Mouse (Mus musculus) gastrocnemius, postnatal 25 days (tissue): Measurements from ENCODE around the gene Clic5. TPM values are rescaled to one million over a fixed set of nuclear protein-coding genes. Genes with fewer than 3 reads are reported as not detected.
"Not testable (repeated sequence)": the region's sequence is repeated elsewhere in the genome, so short reads cannot be mapped to it uniquely, and the experiment has no call there.

ENCODE experiments used
- DNase-seq: peaks from one replicate; pipeline ENCODE4 v3.0.0; 2022
- long read RNA-seq, 2 experiments: library from polyadenylated mRNA; stranded (forward); transcript quantifications; one replicate each; pipeline ENCODE4 v2.0.0; 2021
- total RNA-seq, 2 experiments: library from RNA; stranded (reverse); gene quantifications; 1 replicate in 1 of 2; 2 replicates in 1 of 2; pipeline ENCODE4 v1.2.3; 2021

The Clic5 gene
- total RNA-seq, result 100 to 1,000 TPM; 137 to 153 TPM
- long read RNA-seq, experiment 1, full-length matches to known transcripts, result 34 of 59 reads
- long read RNA-seq, experiment 1, partial matches to known transcripts, result 3 of 59 reads
- long read RNA-seq, experiment 1, other reads (novel, unspliced or antisense), result 22 of 59 reads
- long read RNA-seq, experiment 2, full-length matches to known transcripts, result 76 of 104 reads
- long read RNA-seq, experiment 2, partial matches to known transcripts, result 2 of 104 reads
- long read RNA-seq, experiment 2, other reads (novel, unspliced or antisense), result 26 of 104 reads

GRCm38 (mm10) chr17:44188042-44188768 lies at the start of gene Clic5:
TSS of gene Clic5 (plus strand) at chr17:44188584.
- DNase-seq, result peak; percentile 85

DNA sequence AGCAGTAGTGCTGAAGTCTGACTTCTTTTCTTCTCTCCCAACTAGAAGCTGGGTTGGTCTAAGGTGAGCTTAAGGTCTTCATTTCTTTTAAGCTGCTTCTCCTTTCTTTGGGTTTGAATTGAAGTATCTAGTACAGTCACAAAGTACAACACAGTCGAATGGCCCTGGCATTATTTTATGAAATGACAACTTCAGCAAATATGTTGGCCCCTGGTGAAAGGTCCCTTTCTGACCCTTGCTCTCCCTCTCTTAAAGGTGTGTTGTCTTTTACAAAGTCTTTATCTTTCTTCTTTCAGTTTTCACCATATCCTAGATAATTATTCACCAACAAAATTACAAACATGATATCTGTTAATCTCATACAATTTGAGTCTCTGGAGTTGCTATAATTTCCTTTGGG lies 42.6 kb upstream of the Clic5 start:
- no peak for DNase-seq

DNA sequence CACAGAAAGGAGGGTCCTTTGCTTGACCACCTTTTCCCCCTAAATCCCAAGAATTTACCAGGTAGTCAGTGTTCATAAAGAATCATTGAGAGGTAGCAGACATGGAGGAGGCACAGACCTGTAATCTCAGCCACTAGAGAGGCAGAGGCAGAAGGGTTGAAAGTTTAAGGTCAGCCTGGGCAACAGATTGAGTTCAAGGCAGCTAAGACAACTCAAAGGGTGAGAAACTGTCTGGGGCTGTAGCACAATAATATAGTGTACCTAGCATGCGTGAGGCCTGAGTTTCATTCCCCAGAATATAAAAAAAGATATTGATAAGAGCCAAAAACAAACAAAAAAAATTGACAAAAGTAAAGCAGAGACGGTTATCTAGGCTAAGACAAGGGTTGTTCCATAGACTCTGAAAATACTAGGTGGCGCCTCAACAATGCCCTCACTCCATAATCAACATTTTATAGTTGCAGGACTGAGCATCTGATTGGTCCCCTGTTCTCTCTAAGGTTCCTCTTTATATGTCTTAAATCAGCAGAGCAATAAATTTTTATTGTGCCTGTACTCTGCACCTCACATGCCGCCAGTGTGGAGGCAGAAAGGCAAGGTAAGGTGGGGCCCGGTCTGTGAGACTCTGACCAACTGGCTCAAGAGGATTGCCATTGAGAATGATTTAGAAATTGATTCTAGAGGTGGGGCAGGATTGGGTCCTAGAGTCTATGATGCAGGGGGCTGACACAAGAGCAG lies 40.1 kb upstream of the Clic5 start:
- DNase-seq, result no peak

GRCm38 (mm10) chr17:44151130-44151529 lies 37.3 kb upstream of the Clic5 start:
- DNase-seq, result peak; percentile 23

DNA sequence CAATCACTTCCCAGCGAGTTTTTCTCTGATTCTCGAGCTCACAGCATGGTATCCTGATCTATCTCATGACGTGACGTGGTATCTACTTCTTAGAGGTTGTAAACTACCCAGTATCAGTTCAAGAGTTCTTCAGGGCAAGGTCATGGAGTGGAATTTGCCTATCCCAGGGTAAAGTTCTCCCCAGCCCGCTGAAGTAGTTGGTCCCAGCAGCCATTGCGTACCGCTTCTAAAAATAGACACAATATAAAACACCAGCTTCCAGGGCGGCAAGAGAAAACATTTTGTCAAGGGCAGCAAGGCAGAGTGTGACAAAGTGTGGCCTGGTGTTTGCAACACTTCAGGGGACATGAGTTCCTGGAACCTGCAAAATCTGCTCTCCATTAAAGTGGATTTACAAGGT lies 36.5 kb upstream of the Clic5 start:
- DNase-seq, result no peak

DNA sequence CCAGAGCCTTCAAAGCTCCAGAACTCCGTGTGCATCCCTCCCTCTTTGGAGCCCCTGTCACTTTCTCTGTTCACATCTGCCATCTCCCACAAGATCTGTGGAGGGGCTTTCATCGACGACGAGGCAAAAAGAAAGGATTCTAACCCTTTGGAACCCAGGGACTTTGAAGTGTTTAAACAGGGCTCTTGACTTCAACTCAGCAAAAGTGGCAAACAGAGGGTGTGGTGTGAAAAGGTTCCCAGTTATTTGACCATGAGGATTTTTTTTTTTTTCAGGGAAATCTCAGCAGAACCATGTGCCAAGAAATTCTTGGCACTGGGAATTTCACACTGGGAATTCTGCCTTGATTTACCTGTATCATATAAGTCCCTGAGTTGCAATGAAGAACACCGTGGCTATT lies 34.5 kb upstream of the Clic5 start:
- no peak for DNase-seq

- DNase-seq, result no peak
Measured at GRCm38 (mm10) chr17:44155204-44155603, 33.2 kb upstream of the Clic5 start.

DNA sequence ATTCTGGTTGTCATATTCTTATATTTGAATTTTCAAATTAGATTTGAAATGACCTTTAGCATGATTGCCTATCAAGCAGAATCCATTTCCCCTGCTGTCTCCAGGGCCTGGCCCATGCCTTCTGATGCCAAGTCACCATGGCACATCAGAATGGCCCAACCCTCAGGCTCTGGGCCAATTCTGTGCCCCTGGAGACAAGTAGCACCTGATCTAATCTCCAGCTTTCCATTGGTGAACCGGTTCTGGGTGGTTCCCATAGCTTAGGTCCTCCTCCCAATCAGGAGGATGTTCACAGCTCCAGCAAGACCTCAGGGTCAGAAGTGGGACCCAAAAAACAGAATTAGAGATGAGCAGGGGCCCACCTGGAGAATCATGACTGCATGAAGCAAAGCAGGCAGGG lies 30.2 kb upstream of the Clic5 start:
- no peak for DNase-seq

- no peak for DNase-seq
Measured at GRCm38 (mm10) chr17:44160449-44160848, 27.9 kb upstream of the Clic5 start.

- peak; percentile 24 for DNase-seq
Measured at GRCm38 (mm10) chr17:44162514-44162913, 25.9 kb upstream of the Clic5 start.

GRCm38 (mm10) chr17:44162935-44163334 lies 25.4 kb upstream of the Clic5 start:
- DNase-seq, result no peak

DNA sequence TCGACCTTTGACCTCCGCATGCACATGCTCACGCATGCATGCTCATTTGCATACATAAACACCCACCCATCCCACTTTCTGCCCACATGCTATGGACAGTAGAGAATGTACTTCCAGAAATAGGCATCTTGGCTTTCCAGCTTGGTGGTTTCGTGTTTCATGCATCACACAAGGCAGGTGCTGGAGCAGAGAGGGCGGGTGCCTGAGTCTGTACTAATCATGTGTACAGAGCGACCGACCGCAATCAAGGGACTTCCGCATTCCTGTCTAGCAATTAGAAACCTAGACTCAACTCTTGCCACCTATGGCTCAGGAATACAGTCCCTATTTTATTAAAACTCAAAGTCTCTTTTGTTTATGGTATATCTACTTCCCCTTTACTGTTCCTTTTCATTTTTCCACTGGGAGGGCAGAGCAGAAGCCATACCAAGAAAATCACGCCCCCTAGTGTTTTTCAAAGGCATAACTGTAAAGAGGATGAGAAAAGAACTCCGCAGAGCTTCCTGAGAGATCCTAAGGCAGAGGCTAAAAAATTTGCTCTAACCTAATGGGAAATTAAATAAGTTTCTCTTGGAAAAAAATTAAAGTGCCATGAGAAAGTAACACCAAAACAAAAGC lies 22.5 kb upstream of the Clic5 start:
- no peak for DNase-seq

DNA sequence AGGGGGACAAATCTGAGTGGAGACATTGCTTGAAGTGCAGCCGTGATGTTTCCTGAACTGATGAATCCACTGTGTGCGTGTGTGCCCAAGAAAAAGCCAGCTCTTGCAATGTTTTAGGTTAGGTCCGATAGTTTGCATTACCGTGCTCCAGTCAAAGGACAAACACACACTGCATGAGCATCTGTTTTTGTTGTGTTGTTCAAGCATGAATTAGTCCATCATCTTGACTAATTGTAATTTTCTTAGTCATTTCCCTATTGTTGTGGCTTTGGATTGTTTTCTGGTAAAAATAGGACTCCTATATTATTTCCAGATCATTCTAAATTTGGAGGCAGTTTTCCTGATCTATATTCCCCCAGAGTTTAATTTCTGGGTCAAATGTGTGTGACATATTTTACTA lies 18.7 kb upstream of the Clic5 start:
- no peak for DNase-seq

DNA sequence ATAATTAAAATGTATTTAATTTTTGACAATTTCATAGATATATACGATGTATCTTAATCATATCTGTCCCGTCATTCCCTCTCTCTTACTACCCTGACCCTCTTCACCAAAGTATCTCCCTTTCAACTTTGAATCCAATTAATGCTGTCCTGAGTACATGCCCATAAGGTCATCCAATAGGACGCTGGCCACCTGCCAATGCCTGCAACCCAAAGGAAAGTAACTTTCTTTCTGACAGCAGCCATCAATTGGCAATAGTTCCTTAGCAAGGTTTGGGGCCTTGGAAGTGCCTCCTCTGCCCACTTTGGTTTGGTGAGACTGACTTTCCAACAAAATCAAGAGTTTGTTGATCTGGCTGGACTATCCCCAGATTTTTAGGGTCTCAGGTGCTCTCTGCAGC lies 18.1 kb upstream of the Clic5 start:
- no peak for DNase-seq

- DNase-seq, result no peak
Measured at GRCm38 (mm10) chr17:44171930-44172329, 16.5 kb upstream of the Clic5 start.

DNA sequence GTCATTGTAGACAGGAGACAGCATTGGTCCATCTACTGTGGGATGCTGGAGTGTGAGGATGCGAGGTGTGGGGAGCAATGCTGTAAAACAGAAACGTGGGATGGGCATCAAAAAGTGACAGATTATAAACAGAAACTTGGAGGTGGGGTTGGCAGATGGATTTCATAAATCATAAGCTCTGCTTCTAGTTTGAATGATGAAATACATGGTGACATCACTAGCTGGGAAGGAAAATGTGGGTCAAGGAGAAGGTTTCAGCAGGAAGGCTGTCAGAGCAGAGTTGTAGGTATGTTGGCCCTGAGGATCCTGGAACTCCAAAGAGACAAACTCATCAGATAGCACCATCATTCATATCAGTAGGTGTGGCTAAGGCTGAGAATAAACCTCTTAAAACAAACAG lies 15.0 kb upstream of the Clic5 start:
- DNase-seq, result no peak

- DNase-seq, result no peak
Measured at GRCm38 (mm10) chr17:44177291-44177690, 11.1 kb upstream of the Clic5 start.

- no peak for DNase-seq
Measured at GRCm38 (mm10) chr17:44181346-44181745, 7.0 kb upstream of the Clic5 start.

GRCm38 (mm10) chr17:44186871-44187270 lies 1.5 kb upstream of the Clic5 start:
- DNase-seq, result no peak

GRCm38 (mm10) chr17:44187537-44187936 lies 847 bp upstream of the Clic5 start:
- not testable (repeated sequence) for DNase-seq

- peak; percentile 47 for DNase-seq
Measured at GRCm38 (mm10) chr17:44188769-44189145, 373 bp downstream of the Clic5 start.

GRCm38 (mm10) chr17:44189696-44190095 lies 1.3 kb downstream of the Clic5 start:
- peak; percentile 58 for DNase-seq

- no peak for DNase-seq
Measured at GRCm38 (mm10) chr17:44190246-44190645, 1.9 kb downstream of the Clic5 start.
